In the genomic region with DNA sequence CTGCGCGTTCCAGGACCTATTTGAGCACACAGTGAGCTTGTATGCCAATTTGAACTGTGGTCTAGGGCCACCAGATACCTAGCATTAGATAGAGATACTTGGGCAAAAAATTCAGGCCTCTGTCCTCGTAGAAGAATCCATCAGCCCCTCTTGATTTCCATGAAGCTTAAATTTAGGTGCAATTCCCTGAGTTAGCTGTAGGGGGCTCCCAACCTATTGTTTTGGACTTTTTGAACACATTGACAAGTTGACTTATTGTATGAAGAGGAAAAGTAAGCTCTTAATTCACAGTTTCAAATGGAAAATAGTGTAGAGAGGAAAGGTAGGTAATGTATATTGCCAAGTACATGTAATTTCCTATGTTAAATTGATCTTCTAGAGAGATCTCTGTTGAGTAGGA, we compare ENCODE assay signal across 18 mouse cellular contexts.
DNase-seq lines count a peak whose midpoint lies in the region; ATAC-seq and TF ChIP-seq lines count a peak whose summit lies in the region.
"Had no signal": no experiment of that assay in that cellular context is flagged by ENCODE, and none has a peak within 500 bp of the region (broad histone marks: within the 10 kb centered on the region; RNA-seq: fewer than 3 reads in every experiment).

No protein-coding gene starts in this region.

- peak; percentile 22 for DNase-seq in embryonic facial prominence, embryonic 11.5 days (ENCODE audit: low spot score)
- no peak for DNase-seq in embryonic facial prominence, embryonic 10.5 days (ENCODE audit: low spot score)
- DNase-seq in liver, embryonic 14.5 days (ENCODE audit: low read depth in 3 of 3, low spot score in 3 of 3): no peak
- no peak for DNase-seq in liver, embryonic 11.5 days (ENCODE audit: low spot score)
- peak; percentile 2 for DNase-seq in NIH3T3 (ENCODE audit: low read depth)
- peak; percentile 13 for DNase-seq in mesoderm, embryonic 11.5 days (ENCODE audit: low read depth, low spot score)
- no peak for DNase-seq in adrenal gland, postnatal 4 days (ENCODE audit: low spot score in 2 of 2)
- DNase-seq: cerebellum, adult 18-20 months; kidney, adult 11 months; retina, postnatal 1 day; spleen, adult 18-20 months; thymus, postnatal 4 days had no signal

- H3K4me1 ChIP-seq in embryonic facial prominence, embryonic 11.5 days (ENCODE audit: control insufficient read depth, insufficient read depth, low read length): no peaks in the 10 kb centered on the region
- H3K4me1 ChIP-seq in embryonic facial prominence, embryonic 10.5 days: no peaks in the 10 kb centered on the region
- no peaks in the 10 kb centered on the region for H3K4me1 ChIP-seq in liver, embryonic 14.5 days (replicated peaks; ENCODE audit: control insufficient read depth in 2 of 2, insufficient read depth in 2 of 2, low read length in 1 of 2)
- H3K4me1 ChIP-seq in liver, embryonic 11.5 days (replicated peaks; ENCODE audit: control insufficient read depth, insufficient read depth, low read length): no peaks in the 10 kb centered on the region
- H3K4me1 ChIP-seq: embryonic facial prominence, embryonic 12.5 days; heart, embryonic 15.5 days; hindbrain, embryonic 12.5 days had no signal

- no peak overlapping the region for H3K9ac ChIP-seq in embryonic facial prominence, embryonic 11.5 days (replicated peaks; ENCODE audit: low read length)
- no peak overlapping the region for H3K9ac ChIP-seq in liver, embryonic 14.5 days (replicated peaks)
- H3K9ac ChIP-seq in liver, embryonic 11.5 days (ENCODE audit: low read depth, low read length): no peak overlapping the region
- H3K9ac ChIP-seq: embryonic facial prominence, embryonic 12.5 days; heart, embryonic 15.5 days; hindbrain, embryonic 12.5 days; neural tube, embryonic 13.5 days had no signal

- peak; percentile 26; the same call in 1 of the 2 replicates for TF ChIP-seq CTCF in liver, embryonic 14.5 days (IDR thresholded peaks at IDR 0.05; ENCODE audit: low read depth)

- H3K4me3 ChIP-seq in embryonic facial prominence, embryonic 11.5 days (ENCODE audit: low read depth, low read length): no peak overlapping the region
- H3K4me3 ChIP-seq in embryonic facial prominence, embryonic 10.5 days: no peak overlapping the region
- no peak overlapping the region for H3K4me3 ChIP-seq in liver, embryonic 14.5 days (ENCODE audit: insufficient read depth in 1 of 2, low read depth in 2 of 2, low read length in 2 of 2)
- H3K4me3 ChIP-seq in liver, embryonic 11.5 days (ENCODE audit: low read depth, low read length): no peak overlapping the region
- H3K4me3 ChIP-seq: embryonic facial prominence, embryonic 12.5 days; heart, embryonic 15.5 days; hindbrain, embryonic 12.5 days; neural tube, embryonic 13.5 days had no signal

- no peaks in the 10 kb centered on the region for H3K36me3 ChIP-seq in embryonic facial prominence, embryonic 11.5 days (replicated peaks; ENCODE audit: control insufficient read depth, insufficient read depth, low read depth, low read length)
- no peaks in the 10 kb centered on the region for H3K36me3 ChIP-seq in embryonic facial prominence, embryonic 10.5 days (replicated peaks)
- no peaks in the 10 kb centered on the region for H3K36me3 ChIP-seq in liver, embryonic 14.5 days (replicated peaks; ENCODE audit: control insufficient read depth, insufficient read depth, low read depth)
- H3K36me3 ChIP-seq in liver, embryonic 11.5 days (ENCODE audit: control insufficient read depth, insufficient read depth, low read length): no peaks in the 10 kb centered on the region
- H3K36me3 ChIP-seq: embryonic facial prominence, embryonic 12.5 days; heart, embryonic 15.5 days; hindbrain, embryonic 12.5 days; neural tube, embryonic 13.5 days had no signal

- no peak overlapping the region for H3K27ac ChIP-seq in embryonic facial prominence, embryonic 11.5 days (replicated peaks; ENCODE audit: low read depth, low read length)
- H3K27ac ChIP-seq in embryonic facial prominence, embryonic 10.5 days (replicated peaks): no peak overlapping the region
- no peak overlapping the region for H3K27ac ChIP-seq in liver, embryonic 14.5 days
- no peak overlapping the region for H3K27ac ChIP-seq in liver, embryonic 11.5 days (ENCODE audit: low read depth, low read length)
- H3K27ac ChIP-seq: embryonic facial prominence, embryonic 12.5 days; heart, embryonic 15.5 days; hindbrain, embryonic 12.5 days; macrophage; neural tube, embryonic 13.5 days had no signal

- no peak for ATAC-seq in embryonic facial prominence, embryonic 11.5 days (replicated peaks; ENCODE audit: insufficient number of reproducible peaks, low FRiP score, low TSS enrichment, low read depth)
- ATAC-seq in liver, embryonic 14.5 days (ENCODE audit: insufficient read depth): no peak
- no peak for ATAC-seq in liver, embryonic 11.5 days (replicated peaks; ENCODE audit: low FRiP score)
- no peak for ATAC-seq in megakaryocyte, adult 5-6 weeks (ENCODE audit: poor library complexity, severe bottlenecking)

- H3K27me3 ChIP-seq in embryonic facial prominence, embryonic 11.5 days (ENCODE audit: control insufficient read depth, insufficient read depth, low read length): no peaks in the 10 kb centered on the region
- H3K27me3 ChIP-seq in embryonic facial prominence, embryonic 10.5 days (replicated peaks; ENCODE audit: low read depth, poor library complexity, severe bottlenecking): no peaks in the 10 kb centered on the region
- H3K27me3 ChIP-seq in liver, embryonic 14.5 days (ENCODE audit: control insufficient read depth, insufficient read depth, low read length): no peaks in the 10 kb centered on the region
- no peaks in the 10 kb centered on the region for H3K27me3 ChIP-seq in liver, embryonic 11.5 days (replicated peaks; ENCODE audit: control insufficient read depth, insufficient read depth, low read length)
- H3K27me3 ChIP-seq: embryonic facial prominence, embryonic 12.5 days; heart, embryonic 15.5 days; hindbrain, embryonic 12.5 days; neural tube, embryonic 13.5 days had no signal

- WGBS in embryonic facial prominence, embryonic 11.5 days: 76% methylated on average over 3 of the region's 3 CpGs
- whole genome bisulfite sequencing in embryonic facial prominence, embryonic 10.5 days: 81% methylated on average over 3 of the region's 3 CpGs
- WGBS in liver, embryonic 14.5 days (ENCODE audit: insufficient replicate concordance): 52% methylated on average over 3 of the region's 3 CpGs
- 64% methylated on average over 3 of the region's 3 CpGs for WGBS in liver, embryonic 11.5 days

- TF ChIP-seq EP300 in liver, embryonic 14.5 days (IDR thresholded peaks at IDR 0.05; ENCODE audit: low read depth): no peak

- H3K9me3 ChIP-seq in embryonic facial prominence, embryonic 11.5 days (replicated peaks; ENCODE audit: control insufficient read depth, low read length): no peaks in the 10 kb centered on the region
- no peaks in the 10 kb centered on the region for H3K9me3 ChIP-seq in embryonic facial prominence, embryonic 10.5 days
- H3K9me3 ChIP-seq in liver, embryonic 14.5 days (ENCODE audit: control insufficient read depth, low read length): no peaks in the 10 kb centered on the region
- no peaks in the 10 kb centered on the region for H3K9me3 ChIP-seq in liver, embryonic 11.5 days (ENCODE audit: control insufficient read depth, low read length)
- H3K9me3 ChIP-seq: embryonic facial prominence, embryonic 12.5 days; heart, embryonic 15.5 days; hindbrain, embryonic 12.5 days; neural tube, embryonic 13.5 days had no signal

- no peak overlapping the region for H3K4me2 ChIP-seq in embryonic facial prominence, embryonic 11.5 days (ENCODE audit: low read depth, low read length)
- no peak overlapping the region for H3K4me2 ChIP-seq in liver, embryonic 14.5 days (ENCODE audit: low read depth)
- H3K4me2 ChIP-seq in liver, embryonic 11.5 days: no peak overlapping the region
- H3K4me2 ChIP-seq: embryonic facial prominence, embryonic 12.5 days; heart, embryonic 15.5 days; hindbrain, embryonic 12.5 days; neural tube, embryonic 13.5 days had no signal

Comparison
In these comparisons a context has a peak if more than half of its experiments do, and no peak if none do; other contexts are left out.
1. DNase-seq: peak in embryonic facial prominence, embryonic 11.5 days (single experiment), NIH3T3 (single experiment) and mesoderm, embryonic 11.5 days (single experiment); none in embryonic facial prominence, embryonic 10.5 days (single experiment), liver, embryonic 14.5 days (0 of 3), liver, embryonic 11.5 days (single experiment) and adrenal gland, postnatal 4 days (0 of 2).